Mouse (Mus musculus): ENCODE measurements around the gene Gp9.

GRCm38 (mm10) chr6:87814486-87814885 lies 36.6 kb downstream of the Gp9 start:
- TF ChIP-seq POLR2A (IDR thresholded peaks at IDR 0.05; ENCODE audit: control insufficient read depth, extremely low read depth, insufficient read depth, low read length, poor library complexity): no peak
- TF ChIP-seq CTCF (IDR thresholded peaks at IDR 0.05; ENCODE audit: borderline replicate concordance, control insufficient read depth, extremely low read depth, insufficient read depth, low read length, poor library complexity): no peak

All from thymus, adult 2 months (tissue).